Mouse (Mus musculus): ENCODE measurements around the gene Lrp11. TPM values are rescaled to one million over a fixed set of nuclear protein-coding genes. Genes with fewer than 3 reads are reported as not detected.
"Not testable (repeated sequence)": the region's sequence is repeated elsewhere in the genome, so short reads cannot be mapped to it uniquely, and the experiment has no call there.

Lrp11 gene
- polyA plus RNA-seq, 1 experiment from 2014 or later, result 20.1 TPM

GRCm38 (mm10) chr10:7605168-7605567 lies 15.6 kb downstream of the Lrp11 start:
- Histone ChIP-seq H3K4me3 (replicated peaks) (no peak overlapping the region), H3K9ac (no peak overlapping the region), H3K9me3 (no peaks in the 10 kb centered on the region), H3K27ac (no peak overlapping the region), H3K4me2 (no peak overlapping the region), H3K4me1 (no peaks in the 10 kb centered on the region), H3K36me3 (replicated peaks) (0 out of 2 replicates have a peak, but pooled peaks cover 4% of the 10 kb centered on the region), H3K27me3 (no peaks in the 10 kb centered on the region)
- no peak for ATAC-seq (ENCODE audit: low FRiP score)
- WGBS, result 72% methylated on average over 2 of the region's 2 CpGs

- H3K27me3 ChIP-seq, result no peaks in the 10 kb centered on the region
- no peak overlapping the region for H3K4me2 ChIP-seq
- no peaks in the 10 kb centered on the region for H3K9me3 ChIP-seq
- H3K9ac ChIP-seq, result no peak overlapping the region
- WGBS, result 94% methylated on average over 2 of the region's 2 CpGs
- no peak overlapping the region for H3K4me3 ChIP-seq (replicated peaks)
- ATAC-seq (ENCODE audit: low FRiP score), result no peak
- no peaks in the 10 kb centered on the region for H3K4me1 ChIP-seq
- 0 out of 2 replicates have a peak, but pooled peaks cover 4% of the 10 kb centered on the region for H3K36me3 ChIP-seq (replicated peaks)
- H3K27ac ChIP-seq, result no peak overlapping the region
These were observed 16.8 kb downstream of the Lrp11 start for GRCm38 (mm10) chr10:7606437-7606836.

- H3K9me3 ChIP-seq, result no peaks in the 10 kb centered on the region
- 0 out of 2 replicates have a peak, but pooled peaks cover 4% of the 10 kb centered on the region for H3K36me3 ChIP-seq (replicated peaks)
- no peaks in the 10 kb centered on the region for H3K27me3 ChIP-seq
- H3K4me2 ChIP-seq, result no peak overlapping the region
- H3K4me1 ChIP-seq, result no peaks in the 10 kb centered on the region
- no peak for ATAC-seq (ENCODE audit: low FRiP score)
- no peak overlapping the region for H3K9ac ChIP-seq
- 97% methylated on average over 17 of the region's 17 CpGs for WGBS
- H3K4me3 ChIP-seq (replicated peaks), result no peak overlapping the region
- H3K27ac ChIP-seq, result no peak overlapping the region
These were observed 19.0 kb downstream of the Lrp11 start for GRCm38 (mm10) chr10:7608611-7609010.

- 51% methylated on average over 6 of the region's 6 CpGs for WGBS
- H3K4me1 ChIP-seq, result no peaks in the 10 kb centered on the region
- H3K4me3 ChIP-seq (replicated peaks), result no peak overlapping the region
- H3K27ac ChIP-seq, result no peak overlapping the region
- H3K9ac ChIP-seq, result no peak overlapping the region
- peaks cover 9% of the 10 kb centered on the region for H3K36me3 ChIP-seq (replicated peaks)
- ATAC-seq (ENCODE audit: low FRiP score), result no peak
- peaks cover 4% of the 10 kb centered on the region; the same call in 1 of the 2 replicates for H3K9me3 ChIP-seq
- H3K4me2 ChIP-seq, result no peak overlapping the region
- H3K27me3 ChIP-seq, result no peaks in the 10 kb centered on the region
These were observed 22.0 kb downstream of the Lrp11 start for GRCm38 (mm10) chr10:7611647-7612046.

GRCm38 (mm10) chr10:7612210-7612609 lies 22.6 kb downstream of the Lrp11 start:
- H3K9me3 ChIP-seq; H3K36me3 ChIP-seq (replicated peaks); H3K4me1 ChIP-seq; H3K4me2 ChIP-seq; H3K27ac ChIP-seq; H3K27me3 ChIP-seq; ATAC-seq (ENCODE audit: low FRiP score); H3K4me3 ChIP-seq (replicated peaks); H3K9ac ChIP-seq: not testable (repeated sequence)

- Histone ChIP-seq H3K4me2 (no peak overlapping the region), H3K4me3 (replicated peaks) (no peak overlapping the region), H3K27me3 (no peaks in the 10 kb centered on the region), H3K36me3 (replicated peaks) (peaks cover 5% of the 10 kb centered on the region), H3K9ac (no peak overlapping the region), H3K4me1 (no peaks in the 10 kb centered on the region), H3K27ac (no peak overlapping the region), H3K9me3 (peaks cover 4% of the 10 kb centered on the region; the same call in 1 of the 2 replicates)
- WGBS, result 88% methylated on average over 8 of the region's 8 CpGs
- no peak for ATAC-seq (ENCODE audit: low FRiP score)
These were observed 25.2 kb downstream of the Lrp11 start for GRCm38 (mm10) chr10:7614834-7615233.

- not testable (repeated sequence) for H3K4me3 ChIP-seq (replicated peaks); H3K27ac ChIP-seq; ATAC-seq (ENCODE audit: low FRiP score); H3K4me2 ChIP-seq; H3K4me1 ChIP-seq; H3K27me3 ChIP-seq; H3K9me3 ChIP-seq; H3K9ac ChIP-seq; H3K36me3 ChIP-seq (replicated peaks)
- WGBS, result 88% methylated on average over 11 of the region's 11 CpGs
These were observed 27.5 kb downstream of the Lrp11 start for GRCm38 (mm10) chr10:7617146-7617545.

- H3K4me1 ChIP-seq; H3K27me3 ChIP-seq; H3K27ac ChIP-seq; ATAC-seq (ENCODE audit: low FRiP score); H3K4me3 ChIP-seq (replicated peaks); H3K9me3 ChIP-seq; H3K4me2 ChIP-seq; H3K36me3 ChIP-seq (replicated peaks); H3K9ac ChIP-seq: not testable (repeated sequence)
- WGBS, result 35% methylated on average over 3 of the region's 3 CpGs
These were observed 28.0 kb downstream of the Lrp11 start for GRCm38 (mm10) chr10:7617556-7617955.

GRCm38 (mm10) chr10:7619821-7620241 lies 30.2 kb downstream of the Lrp11 start:
- no peak overlapping the region for H3K27ac ChIP-seq
- ATAC-seq (ENCODE audit: low FRiP score), result no peak; the same call in 1 of the 2 replicates
- H3K36me3 ChIP-seq (replicated peaks), result peaks cover 10% of the 10 kb centered on the region
- WGBS, result 71% methylated on average over 5 of the region's 5 CpGs
- H3K27me3 ChIP-seq, result no peaks in the 10 kb centered on the region
- no peak overlapping the region for H3K4me3 ChIP-seq (replicated peaks)
- no peak overlapping the region for H3K4me2 ChIP-seq
- H3K9ac ChIP-seq, result no peak overlapping the region
- no peaks in the 10 kb centered on the region for H3K4me1 ChIP-seq
- peaks cover 2% of the 10 kb centered on the region; the same call in 1 of the 2 replicates for H3K9me3 ChIP-seq

GRCm38 (mm10) chr10:7620723-7621122 lies 31.1 kb downstream of the Lrp11 start:
- H3K9ac ChIP-seq, result no peak overlapping the region
- H3K27ac ChIP-seq, result no peak overlapping the region
- H3K4me2 ChIP-seq, result no peak overlapping the region
- peaks cover 8% of the 10 kb centered on the region; the same call in 1 of the 2 replicates for H3K36me3 ChIP-seq (replicated peaks)
- no peak for ATAC-seq (ENCODE audit: low FRiP score)
- H3K4me1 ChIP-seq, result no peaks in the 10 kb centered on the region
- H3K4me3 ChIP-seq (replicated peaks), result no peak overlapping the region
- H3K9me3 ChIP-seq, result no peaks in the 10 kb centered on the region
- no peaks in the 10 kb centered on the region for H3K27me3 ChIP-seq
- WGBS, result 66% methylated on average over 5 of the region's 5 CpGs

GRCm38 (mm10) chr10:7622378-7622777 lies 32.8 kb downstream of the Lrp11 start:
- peaks cover 9% of the 10 kb centered on the region; the same call in 1 of the 2 replicates for H3K36me3 ChIP-seq (replicated peaks)
- H3K4me1 ChIP-seq, result no peaks in the 10 kb centered on the region
- no peaks in the 10 kb centered on the region for H3K27me3 ChIP-seq
- no peaks in the 10 kb centered on the region for H3K9me3 ChIP-seq
- ATAC-seq (ENCODE audit: low FRiP score), result no peak
- no peak overlapping the region for H3K4me3 ChIP-seq (replicated peaks)
- no peak overlapping the region for H3K4me2 ChIP-seq
- no peak overlapping the region for H3K27ac ChIP-seq
- WGBS, result 96% methylated on average over 3 of the region's 3 CpGs
- no peak overlapping the region for H3K9ac ChIP-seq

- no peak overlapping the region for H3K27ac ChIP-seq
- 92% methylated on average over 3 of the region's 3 CpGs for whole genome bisulfite sequencing
- H3K4me3 ChIP-seq (replicated peaks), result no peak overlapping the region
- H3K27me3 ChIP-seq, result no peaks in the 10 kb centered on the region
- no peaks in the 10 kb centered on the region for H3K9me3 ChIP-seq
- H3K4me1 ChIP-seq, result no peaks in the 10 kb centered on the region
- no peak overlapping the region for H3K4me2 ChIP-seq
- ATAC-seq (ENCODE audit: low FRiP score), result no peak
- H3K9ac ChIP-seq, result no peak overlapping the region
- H3K36me3 ChIP-seq (replicated peaks), result peaks cover 23% of the 10 kb centered on the region
These were observed 34.4 kb downstream of the Lrp11 start for GRCm38 (mm10) chr10:7623861-7624518.

GRCm38 (mm10) chr10:7629092-7629491 lies 39.5 kb downstream of the Lrp11 start:
- Histone ChIP-seq H3K36me3 (replicated peaks) (peaks cover 40% of the 10 kb centered on the region), H3K27ac (no peak overlapping the region), H3K4me2 (no peak overlapping the region), H3K9me3 (no peaks in the 10 kb centered on the region), H3K4me3 (replicated peaks) (no peak overlapping the region), H3K27me3 (no peaks in the 10 kb centered on the region), H3K9ac (no peak overlapping the region), H3K4me1 (no peaks in the 10 kb centered on the region)
- 96% methylated on average over 4 of the region's 4 CpGs for WGBS
- no peak for ATAC-seq (ENCODE audit: low FRiP score)
